Mouse (Mus musculus) liver, embryonic 16.5 days (tissue): ENCODE results near the gene Mis18a. TPM values are rescaled to one million over a fixed set of nuclear protein-coding genes. Genes with fewer than 3 reads are reported as not detected.
A peak's percentile ranks its signal among the peaks of the same experiment; 100 is the strongest.

ENCODE experiments used
- ATAC-seq: fragments of 200-750 bp; cut with Nextera tagmentation; 2 replicates; pipeline ENCODE4 v1.8.0; 2017; ENCODE audit warnings: low read depth, mild to moderate bottlenecking, moderate number of reproducible peaks, moderate library complexity
- H3K27ac ChIP-seq: fragments of 300-500 bp; sonication (generic); 2 replicates; pipeline ENCODE4 v1.5.1; 2014; ENCODE audit warnings: mild to moderate bottlenecking, low read length
- H3K27me3 ChIP-seq: fragments of 300-500 bp; sonication (generic); 2 replicates; pipeline ENCODE4 v1.6.1; 2014; ENCODE audit warnings: low read depth, low read length, mixed read lengths; ENCODE audit not compliant: control insufficient read depth, insufficient read depth
- H3K36me3 ChIP-seq: fragments of 300-500 bp; sonication (generic); 2 replicates; pipeline ENCODE4 v1.6.1; 2014; ENCODE audit warnings: mild to moderate bottlenecking; ENCODE audit not compliant: control insufficient read depth, insufficient read depth
- H3K4me1 ChIP-seq: fragments of 300-500 bp; sonication (generic); 2 replicates; pipeline ENCODE4 v1.6.1; 2014; ENCODE audit warnings: low read depth, low read length, mixed read lengths; ENCODE audit not compliant: control insufficient read depth
- H3K4me2 ChIP-seq: fragments of 300-500 bp; sonication (generic); 2 replicates; pipeline ENCODE4 v1.6.1; 2014; ENCODE audit warnings: low read depth, low read length, mixed read lengths
- H3K4me3 ChIP-seq: fragments of 300-500 bp; sonication (generic); 2 replicates; pipeline ENCODE4 v1.5.1; 2014; ENCODE audit warnings: low read depth, mild to moderate bottlenecking, low read length
- H3K9ac ChIP-seq: fragments of 300-500 bp; sonication (generic); 2 replicates; pipeline ENCODE4 v1.6.1; 2014; ENCODE audit warnings: low read depth, low read length
- H3K9me3 ChIP-seq: fragments of 300-500 bp; sonication (generic); replicated peaks from 2 replicates; pipeline ENCODE4 v1.6.1; 2016; ENCODE audit warnings: low read length; ENCODE audit not compliant: control insufficient read depth
- WGBS: fragments of 180-500 bp; shearing (Covaris S2); extraction: QIAGEN DNeasy Blood & Tissue Kit; methylation state at CpG from one replicate; pipeline ENCODE4 v1.1.7; 2014; ENCODE audit not compliant: insufficient replicate concordance; 5-methylcytosine and 5-hydroxymethylcytosine counted together
- polyA plus RNA-seq: library from polyadenylated mRNA; unstranded; fragments of >200 nt; fragmentation: Nextera tagmentation; extraction: Ambion mirVana; gene quantifications from 2 replicates; pipeline ENCODE4 v1.2.1, GENCODE M21; 2015

Gene Mis18a
- polyA plus RNA-seq, 1 experiment from 2014 or later = 29.6 TPM

DNA sequence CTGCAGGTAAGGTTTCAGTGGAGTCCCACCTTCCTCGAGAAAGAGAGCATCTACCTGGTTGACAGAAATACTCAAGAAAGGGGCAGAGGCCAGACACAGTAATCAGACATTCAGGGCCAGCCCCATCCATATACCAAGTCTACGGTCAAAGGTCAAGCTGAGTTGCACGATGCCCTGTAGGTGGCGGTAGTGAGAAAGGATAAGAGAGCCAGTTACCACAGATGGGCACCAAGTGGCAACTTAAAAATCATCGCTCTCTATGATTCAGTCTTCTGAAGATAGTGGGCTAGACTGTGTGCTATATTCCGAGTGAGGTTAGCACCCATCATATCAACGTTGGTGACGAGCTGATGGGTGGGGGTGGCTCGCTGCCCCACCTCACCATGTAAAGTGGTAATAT lies 32.5 kb downstream of the Mis18a start:
- Histone ChIP-seq H3K27me3 (no peaks in the 10 kb centered on the region), H3K27ac (no peak overlapping the region), H3K4me3 (no peak overlapping the region), H3K4me1 (no peaks in the 10 kb centered on the region), H3K9ac (no peak overlapping the region), H3K9me3 (no peaks in the 10 kb centered on the region), H3K4me2 (no peak overlapping the region), H3K36me3 (no peaks in the 10 kb centered on the region)
- no peak for ATAC-seq
- WGBS = 53% methylated on average over 9 of the region's 9 CpGs

DNA sequence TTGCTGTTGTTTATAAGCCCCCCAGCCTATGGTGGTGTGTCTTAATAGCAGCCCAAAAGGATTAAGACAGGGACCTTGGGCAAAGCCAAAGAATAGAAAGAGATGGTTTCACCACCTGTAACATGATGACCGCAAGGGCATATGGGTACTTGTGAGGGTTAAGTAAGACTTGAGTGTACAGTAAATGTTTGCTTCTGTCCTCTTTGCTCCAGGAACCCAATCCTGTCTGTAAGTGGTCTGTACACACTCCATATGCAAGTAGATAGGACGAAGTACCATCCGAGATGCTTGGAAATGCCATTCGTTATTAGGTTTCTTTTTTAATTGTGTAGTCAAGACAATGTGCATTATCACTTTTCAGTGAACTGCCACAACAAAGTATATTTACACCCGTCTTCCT lies 33.6 kb downstream of the Mis18a start:
- no peak overlapping the region for H3K4me3 ChIP-seq
- H3K27me3 ChIP-seq = no peaks in the 10 kb centered on the region
- H3K9me3 ChIP-seq = no peaks in the 10 kb centered on the region
- no peak overlapping the region for H3K4me2 ChIP-seq
- no peak overlapping the region for H3K9ac ChIP-seq
- H3K4me1 ChIP-seq = no peaks in the 10 kb centered on the region
- 65% methylated on average over 5 of the region's 5 CpGs for WGBS
- H3K36me3 ChIP-seq = no peaks in the 10 kb centered on the region
- H3K27ac ChIP-seq = no peak overlapping the region
- no peak for ATAC-seq

DNA sequence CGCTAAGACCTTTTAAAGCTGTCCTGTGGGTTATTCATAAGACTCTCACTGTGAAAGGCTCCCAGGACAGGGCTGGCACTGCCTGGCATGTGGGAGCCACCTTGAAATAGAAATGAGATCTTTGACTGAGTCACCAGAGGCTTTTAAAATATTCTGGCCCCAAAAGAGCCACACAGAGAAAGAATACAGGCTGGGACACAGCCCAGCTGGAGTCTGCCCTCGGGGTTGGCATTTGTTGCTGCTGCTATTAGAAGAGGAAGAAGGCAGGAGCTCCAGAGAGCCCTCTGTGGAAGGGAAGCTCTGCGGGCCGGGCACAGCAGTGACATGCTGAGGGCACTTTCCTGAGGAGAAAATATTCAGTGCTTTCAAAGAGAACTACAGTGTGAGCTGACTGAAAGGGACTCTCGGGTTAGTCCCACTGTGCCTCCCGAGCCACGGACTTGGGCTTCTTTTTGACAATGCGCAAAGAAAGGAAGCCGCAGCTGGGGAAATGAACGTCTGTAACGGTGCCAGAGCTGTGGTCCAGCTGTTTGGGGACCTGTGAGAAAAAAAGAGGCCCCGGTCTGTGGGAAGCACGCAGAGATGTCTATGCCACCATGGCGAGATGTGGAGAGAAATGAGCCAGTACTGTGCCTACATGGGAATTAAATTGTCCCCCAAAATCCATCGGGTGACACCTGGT lies 34.4 kb downstream of the Mis18a start:
- 66% methylated on average over 15 of the region's 15 CpGs for WGBS
- H3K9ac ChIP-seq = no peak overlapping the region

DNA sequence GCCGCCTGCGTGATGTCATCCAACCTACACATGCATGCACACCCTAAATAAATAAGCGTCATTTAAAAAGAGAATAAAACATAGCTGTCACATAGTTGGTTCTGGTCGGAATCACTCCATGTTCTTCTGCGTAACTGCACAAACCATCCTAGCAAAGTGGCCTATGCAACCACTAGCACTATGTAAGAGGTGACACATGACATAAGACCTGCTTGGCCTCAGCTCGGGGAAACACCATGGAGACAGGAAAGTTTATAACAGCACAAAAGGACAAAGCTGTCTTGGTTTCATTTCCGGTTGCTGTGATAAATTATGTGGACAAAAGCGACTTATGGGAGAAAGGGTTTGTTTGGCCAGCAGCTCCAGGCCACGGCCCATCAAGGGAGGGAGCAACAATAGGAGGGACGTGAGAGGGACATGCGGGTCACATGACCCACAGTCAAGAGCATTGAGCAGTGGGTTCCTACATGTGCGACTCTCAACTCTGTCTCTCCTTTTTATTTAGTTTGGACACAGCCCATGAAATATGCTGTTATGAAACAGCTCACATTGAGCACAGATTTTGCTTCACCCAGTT lies 39.4 kb downstream of the Mis18a start:
- H3K36me3 ChIP-seq = no peaks in the 10 kb centered on the region
- H3K4me3 ChIP-seq = no peak overlapping the region
- no peak overlapping the region for H3K9ac ChIP-seq
- 67% methylated on average over 12 of the region's 12 CpGs for WGBS
- H3K4me2 ChIP-seq = no peak overlapping the region
- H3K9me3 ChIP-seq = no peaks in the 10 kb centered on the region
- H3K4me1 ChIP-seq = no peaks in the 10 kb centered on the region
- ATAC-seq = no peak
- H3K27me3 ChIP-seq = no peaks in the 10 kb centered on the region
- H3K27ac ChIP-seq = no peak overlapping the region

More for the DNA sequence above, 34.4 kb downstream of the Mis18a start:
- no peaks in the 10 kb centered on the region for H3K4me1 ChIP-seq
- H3K4me3 ChIP-seq = no peak overlapping the region
- H3K36me3 ChIP-seq = no peaks in the 10 kb centered on the region
- no peak overlapping the region for H3K27ac ChIP-seq
- ATAC-seq = no peak
- no peak overlapping the region for H3K4me2 ChIP-seq
- no peaks in the 10 kb centered on the region for H3K9me3 ChIP-seq
- no peaks in the 10 kb centered on the region for H3K27me3 ChIP-seq

DNA sequence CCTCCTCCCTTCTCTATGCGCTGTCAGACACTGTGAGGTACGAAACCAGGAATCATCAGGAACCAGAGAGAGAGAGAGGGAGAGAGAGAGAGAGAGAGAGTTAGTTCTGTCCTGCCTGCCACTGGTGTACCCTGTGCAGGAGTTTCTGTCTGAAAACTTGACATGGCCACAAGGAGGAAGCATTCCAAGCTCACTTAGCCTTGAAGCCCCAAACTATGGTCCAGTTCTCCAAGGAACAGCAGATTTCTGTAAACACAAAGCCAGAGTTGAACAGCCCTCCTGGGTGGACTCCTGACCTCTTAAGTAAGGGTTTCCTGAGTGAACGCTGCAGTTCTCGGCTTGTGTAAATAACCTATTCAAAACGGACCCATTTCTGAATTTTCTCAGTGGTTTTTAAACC lies 40.2 kb downstream of the Mis18a start:
- 0 out of 2 replicates have a peak overlapping the region, but pooled peaks have one; percentile 1 for H3K4me2 ChIP-seq
- H3K4me3 ChIP-seq = no peak overlapping the region
- no peak overlapping the region for H3K27ac ChIP-seq
- no peaks in the 10 kb centered on the region for H3K27me3 ChIP-seq
- no peak for ATAC-seq
- H3K9me3 ChIP-seq = no peaks in the 10 kb centered on the region
- H3K36me3 ChIP-seq = no peaks in the 10 kb centered on the region
- no peaks in the 10 kb centered on the region for H3K4me1 ChIP-seq
- 38% methylated on average over 5 of the region's 5 CpGs for WGBS
- H3K9ac ChIP-seq = no peak overlapping the region

DNA sequence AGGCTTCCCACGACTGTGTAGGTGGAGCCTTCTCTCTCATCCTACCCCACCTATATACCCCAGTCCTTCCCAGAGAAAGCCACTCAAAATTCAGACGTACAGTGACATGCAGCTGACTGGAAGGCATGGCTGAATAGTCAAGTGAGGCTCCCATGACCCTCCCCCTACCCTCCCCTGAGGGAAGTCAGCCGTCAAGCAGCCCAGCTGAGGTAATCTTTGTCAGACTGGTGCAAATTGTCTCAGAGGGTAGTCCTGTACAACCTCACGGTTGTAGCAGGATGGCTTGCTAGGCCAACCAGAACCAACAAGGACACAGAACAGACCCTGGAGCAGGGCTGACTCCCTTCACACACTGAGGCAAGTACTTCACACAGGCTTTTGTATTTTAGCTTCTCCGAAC lies 43.1 kb downstream of the Mis18a start:
- 54% methylated on average over 5 of the region's 5 CpGs for WGBS
- no peaks in the 10 kb centered on the region for H3K9me3 ChIP-seq
- no peak overlapping the region for H3K27ac ChIP-seq
- no peak for ATAC-seq
- no peak overlapping the region for H3K4me2 ChIP-seq
- H3K9ac ChIP-seq = no peak overlapping the region
- no peaks in the 10 kb centered on the region for H3K27me3 ChIP-seq
- H3K4me3 ChIP-seq = no peak overlapping the region
- H3K36me3 ChIP-seq = no peaks in the 10 kb centered on the region
- no peaks in the 10 kb centered on the region for H3K4me1 ChIP-seq

DNA sequence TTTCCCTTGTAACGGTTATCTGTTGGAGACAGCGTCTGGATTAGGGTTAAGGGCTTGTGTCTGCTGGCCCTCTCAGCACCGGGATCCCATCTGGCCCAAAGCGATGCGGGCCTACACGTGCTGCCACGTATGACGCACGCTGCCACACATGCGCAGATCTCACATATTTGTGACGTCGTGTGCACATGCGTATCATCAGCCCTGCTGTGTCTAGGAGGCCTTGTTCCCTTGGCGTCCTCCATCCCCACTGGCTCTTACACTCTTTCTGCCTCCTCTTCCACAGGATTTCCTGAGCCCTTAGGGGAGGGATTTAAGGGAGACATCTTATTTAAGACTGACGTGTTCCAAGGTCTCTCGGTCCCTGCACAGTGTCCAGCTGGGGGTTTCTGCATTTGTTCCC lies 47.2 kb downstream of the Mis18a start:
- Histone ChIP-seq H3K4me2 (no peak overlapping the region), H3K4me3 (no peak overlapping the region), H3K9me3 (no peaks in the 10 kb centered on the region; the same call in 1 of the 2 replicates), H3K36me3 (no peaks in the 10 kb centered on the region), H3K27me3 (no peaks in the 10 kb centered on the region), H3K9ac (no peak overlapping the region), H3K27ac (no peak overlapping the region), H3K4me1 (no peaks in the 10 kb centered on the region)
- WGBS = 74% methylated on average over 16 of the region's 16 CpGs
- ATAC-seq = no peak

DNA sequence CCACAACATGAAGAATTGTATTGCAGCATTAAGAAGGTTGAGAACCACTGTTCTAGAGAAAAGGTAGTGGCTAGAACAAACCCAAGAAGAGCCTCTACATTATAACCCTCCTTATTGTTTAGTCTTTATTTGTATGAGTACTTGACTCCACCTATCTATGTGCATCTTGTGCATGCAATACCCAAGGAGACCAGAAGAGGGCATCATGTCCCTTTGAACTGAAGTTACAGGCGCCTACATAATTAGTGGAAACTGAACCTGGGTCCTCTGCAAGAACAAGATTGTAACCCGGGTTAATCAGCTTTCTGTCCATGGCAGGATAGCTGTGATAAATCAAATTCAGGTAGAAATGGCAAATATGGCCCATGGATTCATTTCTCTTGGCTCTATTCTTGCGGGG lies 48.4 kb downstream of the Mis18a start:
- H3K4me3 ChIP-seq = no peak overlapping the region
- ATAC-seq = no peak
- no peaks in the 10 kb centered on the region; the same call in 1 of the 2 replicates for H3K9me3 ChIP-seq
- H3K27ac ChIP-seq = no peak overlapping the region
- H3K4me2 ChIP-seq = no peak overlapping the region
- WGBS = 68% methylated on average over 3 of the region's 3 CpGs
- H3K27me3 ChIP-seq = no peaks in the 10 kb centered on the region
- no peaks in the 10 kb centered on the region for H3K4me1 ChIP-seq
- H3K9ac ChIP-seq = no peak overlapping the region
- H3K36me3 ChIP-seq = no peaks in the 10 kb centered on the region

DNA sequence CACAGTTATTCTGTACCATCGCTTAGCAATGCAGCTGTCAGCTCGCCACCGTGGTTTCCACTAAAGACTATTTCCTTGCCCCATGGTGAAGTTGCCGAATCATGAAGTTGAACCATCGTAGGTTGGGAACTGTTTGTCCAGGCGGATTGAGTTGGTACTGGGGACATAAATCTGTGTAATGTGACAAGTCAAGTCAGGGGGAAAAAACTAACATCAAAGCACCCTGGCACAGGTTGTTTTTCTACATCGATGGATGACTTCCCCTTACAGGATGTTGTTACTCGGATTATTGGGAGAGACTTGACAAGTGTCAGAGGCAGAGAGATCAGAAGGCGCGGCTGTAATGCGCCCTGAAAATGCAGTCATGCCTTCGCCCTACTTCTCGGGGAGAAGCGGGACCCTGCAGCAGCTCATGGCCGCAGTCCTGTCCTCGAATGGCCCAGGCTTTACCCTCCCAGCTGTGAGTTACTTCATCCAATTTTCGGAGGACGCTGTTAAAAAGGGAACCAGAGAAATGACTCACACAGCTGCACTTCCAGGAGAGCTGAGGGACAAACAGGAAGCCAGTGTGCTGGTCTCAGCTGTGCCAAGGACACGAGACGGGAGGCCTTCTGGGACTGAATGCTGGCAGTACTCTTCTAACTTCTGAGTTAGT lies 50.2 kb downstream of the Mis18a start:
- 19% methylated on average over 20 of the region's 20 CpGs for WGBS
- Histone ChIP-seq H3K4me2 (no peak overlapping the region), H3K4me3 (no peak overlapping the region), H3K27ac (no peak overlapping the region), H3K4me1 (no peaks in the 10 kb centered on the region), H3K36me3 (no peaks in the 10 kb centered on the region), H3K9ac (no peak overlapping the region), H3K9me3 (no peaks in the 10 kb centered on the region; the same call in 1 of the 2 replicates), H3K27me3 (no peaks in the 10 kb centered on the region)
- ATAC-seq = no peak
